Mouse (Mus musculus): ENCODE data around the gene Cldn15. TPM values are rescaled to one million over a fixed set of nuclear protein-coding genes. Genes with fewer than 3 reads are reported as not detected.
"Not testable (repeated sequence)": the region's sequence is repeated elsewhere in the genome, so short reads cannot be mapped to it uniquely, and the experiment has no call there.

Gene Cldn15
- polyA plus RNA-seq, 1 experiment from 2014 or later = 0.11 TPM

DNA sequence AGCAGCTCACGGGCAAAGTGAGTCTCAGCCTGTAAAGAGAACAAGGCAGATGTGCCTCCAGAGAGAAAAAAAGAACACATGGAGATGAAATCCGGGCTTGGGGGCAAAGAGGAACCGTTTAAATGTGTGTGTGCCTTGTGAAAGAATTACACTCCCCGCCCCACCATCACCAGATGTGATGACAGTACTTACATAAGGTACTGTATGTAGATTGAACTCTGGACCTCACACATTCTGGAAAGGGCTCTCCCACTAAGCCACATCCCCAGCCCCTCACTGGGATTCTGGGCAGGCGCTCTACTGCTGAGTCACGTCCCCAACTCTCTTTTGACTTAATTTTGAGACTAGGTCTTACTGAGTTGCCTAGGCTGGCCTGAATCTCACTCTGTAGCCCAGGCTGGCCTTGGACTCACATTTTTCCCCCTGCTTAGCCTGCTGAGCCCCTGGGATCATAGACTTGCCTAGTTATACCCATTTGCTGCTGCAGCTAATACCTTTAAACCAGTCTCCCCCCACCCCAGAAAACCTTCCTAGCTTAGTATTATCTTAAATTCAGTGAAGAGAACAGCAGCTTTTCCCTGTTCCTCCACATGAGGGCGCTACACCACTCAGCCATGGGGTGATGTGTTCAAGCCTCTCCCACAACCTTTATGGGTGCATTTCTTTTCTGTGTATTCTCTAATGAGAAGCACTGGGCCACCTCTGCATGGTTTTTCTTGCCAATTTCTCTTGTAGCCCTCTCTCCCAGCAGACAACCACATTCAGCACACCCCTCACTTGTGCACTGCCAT lies 30.3 kb upstream of the Cldn15 start:
- 52% methylated on average over 7 of the region's 7 CpGs for WGBS
- Histone ChIP-seq H3K4me1 (no peaks in the 10 kb centered on the region), H3K9ac (no peak overlapping the region), H3K9me3 (replicated peaks) (no peaks in the 10 kb centered on the region), H3K4me3 (replicated peaks) (no peak overlapping the region), H3K27me3 (no peaks in the 10 kb centered on the region), H3K36me3 (no peaks in the 10 kb centered on the region; the same call in 1 of the 2 replicates), H3K27ac (replicated peaks) (no peak overlapping the region), H3K4me2 (replicated peaks) (no peak overlapping the region)
- ATAC-seq (ENCODE audit: insufficient number of reproducible peaks, low FRiP score, low TSS enrichment, low read depth) = no peak

DNA sequence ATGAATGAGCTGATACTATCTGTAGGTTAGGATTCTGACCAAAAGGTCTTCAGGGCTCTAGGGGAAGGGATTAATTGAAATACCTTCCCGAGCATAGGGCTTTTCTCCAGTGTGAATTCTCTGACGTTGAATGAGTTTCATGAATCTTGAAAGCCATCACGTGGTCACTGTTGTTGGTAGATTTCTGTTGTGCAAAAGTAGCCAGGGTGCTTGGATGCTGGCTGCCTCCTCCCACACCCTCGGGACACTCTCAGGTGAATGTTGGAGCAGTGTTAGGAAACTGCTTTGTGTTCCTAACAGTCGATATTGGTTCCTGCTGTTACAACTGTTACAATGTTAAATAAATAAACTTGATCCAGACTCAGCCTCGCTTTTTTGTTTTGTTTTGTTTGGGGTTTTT lies 29.7 kb upstream of the Cldn15 start:
- Histone ChIP-seq H3K9me3 (replicated peaks) (no peaks in the 10 kb centered on the region), H3K4me1 (no peaks in the 10 kb centered on the region), H3K4me2 (replicated peaks) (no peak overlapping the region), H3K4me3 (replicated peaks) (no peak overlapping the region), H3K27me3 (no peaks in the 10 kb centered on the region), H3K27ac (replicated peaks) (no peak overlapping the region), H3K9ac (no peak overlapping the region), H3K36me3 (no peaks in the 10 kb centered on the region; the same call in 1 of the 2 replicates)
- WGBS = 76% methylated on average over 6 of the region's 6 CpGs
- ATAC-seq (ENCODE audit: insufficient number of reproducible peaks, low FRiP score, low TSS enrichment, low read depth) = no peak

- Histone ChIP-seq H3K9me3 (replicated peaks) (no peaks in the 10 kb centered on the region), H3K9ac (no peak overlapping the region), H3K4me2 (replicated peaks) (no peak overlapping the region), H3K27ac (replicated peaks) (no peak overlapping the region), H3K4me1 (no peaks in the 10 kb centered on the region), H3K27me3 (no peaks in the 10 kb centered on the region), H3K4me3 (replicated peaks) (no peak overlapping the region), H3K36me3 (no peaks in the 10 kb centered on the region)
- ATAC-seq (ENCODE audit: insufficient number of reproducible peaks, low FRiP score, low TSS enrichment, low read depth) = no peak; the same call in 1 of the 2 replicates
- 84% methylated on average over 5 of the region's 5 CpGs for WGBS
Observed at GRCm38 (mm10) chr5:136937621-136938020, 28.8 kb upstream of the Cldn15 start.

DNA sequence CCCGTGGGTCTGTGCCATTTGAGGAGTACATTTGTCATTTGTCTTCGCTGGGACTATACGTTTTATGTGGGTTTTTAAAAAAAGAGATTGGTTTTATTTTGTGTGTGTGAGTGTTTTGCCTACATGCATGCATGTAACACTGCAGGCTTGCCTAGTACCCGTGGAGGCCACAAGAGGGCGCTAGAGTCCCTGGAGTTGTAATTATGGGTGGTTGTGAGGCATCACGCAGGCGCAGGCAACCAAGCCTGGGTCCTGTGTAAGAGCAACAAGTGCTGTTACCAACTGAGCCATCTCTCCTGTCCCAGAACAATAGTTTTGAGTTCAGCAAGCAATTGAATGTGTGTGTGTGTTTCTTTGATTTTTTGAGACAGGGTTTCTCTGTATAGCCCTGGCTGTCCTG lies 27.1 kb upstream of the Cldn15 start:
- no peak overlapping the region for H3K4me3 ChIP-seq (replicated peaks)
- WGBS = 66% methylated on average over 7 of the region's 7 CpGs

DNA sequence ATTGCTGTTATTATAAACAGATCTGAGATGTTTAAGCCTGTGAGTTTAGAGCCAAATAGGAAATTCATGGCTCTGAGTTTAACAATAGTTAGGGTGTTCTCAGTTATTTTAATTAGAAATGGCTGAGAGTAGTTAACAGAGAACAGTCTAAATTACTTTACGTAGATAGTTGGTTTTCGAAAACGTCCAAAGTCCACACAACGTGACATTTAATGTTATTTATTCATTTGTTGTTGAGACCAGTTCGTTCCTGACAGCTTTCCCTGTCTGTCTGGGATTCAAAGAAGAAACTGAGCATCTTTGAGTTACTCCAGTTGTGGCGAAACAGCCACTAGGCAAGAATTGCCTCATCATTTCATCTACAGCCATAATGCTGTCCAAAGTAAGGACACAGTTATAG lies 26.4 kb upstream of the Cldn15 start:
- not testable (repeated sequence) for H3K27ac ChIP-seq (replicated peaks); H3K4me2 ChIP-seq (replicated peaks); ATAC-seq (ENCODE audit: insufficient number of reproducible peaks, low FRiP score, low TSS enrichment, low read depth); H3K4me3 ChIP-seq (replicated peaks); H3K36me3 ChIP-seq; H3K27me3 ChIP-seq; H3K9ac ChIP-seq; H3K4me1 ChIP-seq; H3K9me3 ChIP-seq (replicated peaks)
- 66% methylated on average over 6 of the region's 6 CpGs for WGBS

More for the DNA sequence above, 27.1 kb upstream of the Cldn15 start:
- no peaks in the 10 kb centered on the region for H3K9me3 ChIP-seq (replicated peaks)
- H3K4me1 ChIP-seq = no peaks in the 10 kb centered on the region
- no peak overlapping the region for H3K9ac ChIP-seq
- no peak overlapping the region for H3K27ac ChIP-seq (replicated peaks)
- no peaks in the 10 kb centered on the region for H3K27me3 ChIP-seq
- H3K4me2 ChIP-seq (replicated peaks) = no peak overlapping the region
- ATAC-seq (ENCODE audit: insufficient number of reproducible peaks, low FRiP score, low TSS enrichment, low read depth) = no peak
- no peaks in the 10 kb centered on the region for H3K36me3 ChIP-seq

- Histone ChIP-seq H3K36me3 (no peaks in the 10 kb centered on the region), H3K9me3 (replicated peaks) (no peaks in the 10 kb centered on the region), H3K9ac (no peak overlapping the region), H3K27ac (replicated peaks) (no peak overlapping the region), H3K4me3 (replicated peaks) (no peak overlapping the region), H3K27me3 (no peaks in the 10 kb centered on the region), H3K4me2 (replicated peaks) (no peak overlapping the region), H3K4me1 (no peaks in the 10 kb centered on the region)
- WGBS = 82% methylated on average over 12 of the region's 12 CpGs
- no peak for ATAC-seq (ENCODE audit: insufficient number of reproducible peaks, low FRiP score, low TSS enrichment, low read depth)
Observed at GRCm38 (mm10) chr5:136940845-136941560, 25.4 kb upstream of the Cldn15 start.

GRCm38 (mm10) chr5:136942781-136943180 lies 23.6 kb upstream of the Cldn15 start:
- H3K36me3 ChIP-seq = no peaks in the 10 kb centered on the region
- no peak overlapping the region for H3K4me2 ChIP-seq (replicated peaks)
- no peaks in the 10 kb centered on the region for H3K27me3 ChIP-seq
- no peaks in the 10 kb centered on the region for H3K9me3 ChIP-seq (replicated peaks)
- no peaks in the 10 kb centered on the region for H3K4me1 ChIP-seq
- H3K27ac ChIP-seq (replicated peaks) = no peak overlapping the region
- no peak overlapping the region for H3K9ac ChIP-seq
- no peak for ATAC-seq (ENCODE audit: insufficient number of reproducible peaks, low FRiP score, low TSS enrichment, low read depth)
- no peak overlapping the region for H3K4me3 ChIP-seq (replicated peaks)
- 79% methylated on average over 3 of the region's 3 CpGs for WGBS

GRCm38 (mm10) chr5:136943382-136943781 lies 23.0 kb upstream of the Cldn15 start:
- Histone ChIP-seq H3K9ac (no peak overlapping the region), H3K9me3 (replicated peaks) (no peaks in the 10 kb centered on the region), H3K4me2 (replicated peaks) (no peak overlapping the region), H3K27me3 (no peaks in the 10 kb centered on the region), H3K36me3 (no peaks in the 10 kb centered on the region), H3K4me3 (replicated peaks) (no peak overlapping the region), H3K4me1 (no peaks in the 10 kb centered on the region), H3K27ac (replicated peaks) (no peak overlapping the region)
- ATAC-seq (ENCODE audit: insufficient number of reproducible peaks, low FRiP score, low TSS enrichment, low read depth) = no peak
- WGBS = 71% methylated on average over 2 of the region's 2 CpGs

- no peaks in the 10 kb centered on the region for H3K9me3 ChIP-seq (replicated peaks)
- H3K9ac ChIP-seq = no peak overlapping the region
- H3K36me3 ChIP-seq = no peaks in the 10 kb centered on the region
- H3K4me2 ChIP-seq (replicated peaks) = no peak overlapping the region
- WGBS = 73% methylated on average over 12 of the region's 12 CpGs
- H3K4me1 ChIP-seq = no peaks in the 10 kb centered on the region
- H3K27me3 ChIP-seq = no peaks in the 10 kb centered on the region
- H3K27ac ChIP-seq (replicated peaks) = no peak overlapping the region
- H3K4me3 ChIP-seq (replicated peaks) = no peak overlapping the region
- ATAC-seq (ENCODE audit: insufficient number of reproducible peaks, low FRiP score, low TSS enrichment, low read depth) = no peak
Observed at GRCm38 (mm10) chr5:136945084-136945483, 21.3 kb upstream of the Cldn15 start.

DNA sequence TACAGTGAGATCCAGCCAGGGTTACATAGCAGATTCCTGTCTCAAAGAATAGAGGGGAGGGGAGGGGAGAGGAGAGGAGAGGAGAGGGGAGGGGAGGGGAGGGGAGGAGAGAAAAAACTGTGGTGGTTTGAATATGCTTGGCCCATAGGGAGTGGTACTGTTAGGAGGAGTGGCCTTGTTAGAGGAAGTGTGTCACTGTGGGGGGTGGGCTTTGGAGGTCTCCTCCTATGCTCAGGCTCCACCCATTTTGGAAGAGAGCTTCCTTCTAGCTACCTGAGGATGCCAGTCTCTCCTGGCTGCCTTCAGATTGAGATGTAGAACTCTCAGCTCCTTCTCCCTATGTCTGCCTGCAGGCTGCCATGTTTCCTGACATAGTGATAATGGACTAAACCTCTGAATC lies 18.5 kb upstream of the Cldn15 start:
- no peak overlapping the region for H3K27ac ChIP-seq (replicated peaks)
- peaks cover 7% of the 10 kb centered on the region; the same call in 1 of the 2 replicates for H3K4me1 ChIP-seq
- H3K4me3 ChIP-seq (replicated peaks) = no peak overlapping the region
- no peaks in the 10 kb centered on the region for H3K27me3 ChIP-seq
- no peaks in the 10 kb centered on the region for H3K36me3 ChIP-seq
- ATAC-seq (ENCODE audit: insufficient number of reproducible peaks, low FRiP score, low TSS enrichment, low read depth) = no peak
- H3K9ac ChIP-seq = no peak overlapping the region
- no peaks in the 10 kb centered on the region for H3K9me3 ChIP-seq (replicated peaks)
- H3K4me2 ChIP-seq (replicated peaks) = no peak overlapping the region

GRCm38 (mm10) chr5:136949551-136950336 lies 16.7 kb upstream of the Cldn15 start:
- H3K9ac ChIP-seq; H3K36me3 ChIP-seq; H3K27me3 ChIP-seq; ATAC-seq (ENCODE audit: insufficient number of reproducible peaks, low FRiP score, low TSS enrichment, low read depth); H3K4me3 ChIP-seq (replicated peaks); H3K4me2 ChIP-seq (replicated peaks); H3K9me3 ChIP-seq (replicated peaks); H3K27ac ChIP-seq (replicated peaks): not testable (repeated sequence)
- 79% methylated on average over 14 of the region's 14 CpGs for WGBS
- H3K4me1 ChIP-seq = peaks cover 18% of the 10 kb centered on the region
